Mouse (Mus musculus) MEL (cell line): ENCODE results near the gene Igsf9b. TPM values are rescaled to one million over a fixed set of nuclear protein-coding genes. Genes with fewer than 3 reads are reported as not detected.

ENCODE experiments used
- DNase-seq: peaks from one replicate; pipeline ENCODE4 v3.0.0; 2011; ENCODE audit warnings: low read depth, low spot score
- H3K27ac ChIP-seq: 2 replicates; pipeline ENCODE4 v1.5.1; 2012; ENCODE audit warnings: low read depth, mild to moderate bottlenecking, control low read depth, low read length, moderate library complexity; ENCODE audit not compliant: control insufficient read depth
- H3K27me3 ChIP-seq, 2 experiments: fragments of 150-350 bp in 1 of 2; sonication (generic) in 1 of 2; 2 replicates each; pipeline ENCODE4 v1.6.1; 2012; ENCODE audit warnings: low read length in 2 of 2, mild to moderate bottlenecking in 2 of 2, improper control_type of control experiment in 1 of 2, moderate library complexity in 1 of 2; ENCODE audit not compliant: insufficient read depth in 2 of 2, control insufficient read depth in 1 of 2
- H3K36me3 ChIP-seq, 2 experiments: 2 replicates each; pipeline ENCODE4 v1.6.1; 2012 to 2014; ENCODE audit warnings: low read length in 2 of 2, improper control_type of control experiment in 1 of 2, inconsistent platforms in 1 of 2, mild to moderate bottlenecking in 1 of 2; ENCODE audit not compliant: insufficient read depth in 2 of 2, control insufficient read depth in 1 of 2
- H3K4me1 ChIP-seq, 2 experiments: fragments of 150-350 bp in 1 of 2; sonication (generic) in 1 of 2; 2 replicates each; pipeline ENCODE4 v1.6.1; 2012; ENCODE audit warnings: low read length in 2 of 2, improper control_type of control experiment in 1 of 2, mild to moderate bottlenecking in 1 of 2; ENCODE audit not compliant: insufficient read depth in 2 of 2, control insufficient read depth in 1 of 2
- H3K4me3 ChIP-seq, 2 experiments: fragments of 150-350 bp in 1 of 2; sonication (generic) in 1 of 2; 2 replicates each; pipeline ENCODE4 v1.5.1; 2012; ENCODE audit warnings: low read depth in 2 of 2, low read length in 2 of 2, mild to moderate bottlenecking in 2 of 2, moderate library complexity in 2 of 2, control low read depth in 1 of 2, improper control_type of control experiment in 1 of 2; ENCODE audit not compliant: control insufficient read depth in 1 of 2, insufficient read depth in 1 of 2
- H3K79me2 ChIP-seq: 2 replicates; pipeline ENCODE4 v1.6.1; 2012; ENCODE audit warnings: mild to moderate bottlenecking, low read length, moderate library complexity; ENCODE audit not compliant: control insufficient read depth, poor library complexity, insufficient read depth
- H3K9ac ChIP-seq: 2 replicates; pipeline ENCODE4 v1.6.1; 2012; ENCODE audit warnings: low read depth, mild to moderate bottlenecking, control low read depth, low read length, moderate library complexity; ENCODE audit not compliant: control insufficient read depth, poor library complexity, severe bottlenecking
- H3K9me3 ChIP-seq: fragments of 150-350 bp; sonication (generic); replicated peaks from 2 replicates; pipeline ENCODE4 v1.6.1; 2012; ENCODE audit warnings: mild to moderate bottlenecking, low read length, improper control_type of control experiment, moderate library complexity; ENCODE audit not compliant: insufficient read depth
- KAT2A ChIP-seq: conservative IDR thresholded peaks from 2 replicates; pipeline ENCODE4 v1.6.1; 2012; ENCODE audit warnings: low read depth, low read length, improper control_type of control experiment, inconsistent platforms
- MAZ ChIP-seq: IDR thresholded peaks from 2 replicates; pipeline ENCODE4 v1.6.1; 2012; ENCODE audit warnings: low read depth, mild to moderate bottlenecking, inconsistent platforms, low read length, improper control_type of control experiment
- MXI1 ChIP-seq: IDR thresholded peaks from 2 replicates; pipeline ENCODE4 v1.6.1; 2011; ENCODE audit warnings: mild to moderate bottlenecking, low read depth, low read length, improper control_type of control experiment
- NELFE ChIP-seq: IDR thresholded peaks from 2 replicates; pipeline ENCODE4 v1.6.1; 2011; ENCODE audit warnings: low read depth, low read length, improper control_type of control experiment
- ZMIZ1 ChIP-seq: IDR thresholded peaks from 2 replicates; pipeline ENCODE4 v1.6.1; 2012; ENCODE audit warnings: low read depth, mild to moderate bottlenecking, inconsistent platforms, low read length, improper control_type of control experiment, moderate library complexity
- ZNF384 ChIP-seq: IDR thresholded peaks from 2 replicates; pipeline ENCODE4 v1.6.1; 2012; ENCODE audit warnings: low read depth, mild to moderate bottlenecking, inconsistent platforms, low read length, improper control_type of control experiment
- polyA plus RNA-seq, 2 experiments: library from polyadenylated mRNA; stranded (reverse) in 1 of 2; unstranded in 1 of 2; fragments of >175 nt in 1 of 2; fragments of >200 nt in 1 of 2; gene quantifications; 2 replicates each; pipeline versions ENCODE4 v1.2.1 to v1.2.4; 2012; ENCODE audit warnings: low replicate concordance in 2 of 2, low read depth in 1 of 2; ENCODE audit not compliant: insufficient read length in 2 of 2, insufficient read depth in 1 of 2, missing spikeins in 1 of 2
- total RNA-seq: library from RNA; depleted of rRNA; stranded (reverse); fragments of 300-350 nt; gene quantifications from 2 replicates; pipeline ENCODE4 v1.2.3, GENCODE M21; 2012; rRNA removed

The Igsf9b gene
- total and polyA plus RNA-seq, 3 experiments: not detected

DNA sequence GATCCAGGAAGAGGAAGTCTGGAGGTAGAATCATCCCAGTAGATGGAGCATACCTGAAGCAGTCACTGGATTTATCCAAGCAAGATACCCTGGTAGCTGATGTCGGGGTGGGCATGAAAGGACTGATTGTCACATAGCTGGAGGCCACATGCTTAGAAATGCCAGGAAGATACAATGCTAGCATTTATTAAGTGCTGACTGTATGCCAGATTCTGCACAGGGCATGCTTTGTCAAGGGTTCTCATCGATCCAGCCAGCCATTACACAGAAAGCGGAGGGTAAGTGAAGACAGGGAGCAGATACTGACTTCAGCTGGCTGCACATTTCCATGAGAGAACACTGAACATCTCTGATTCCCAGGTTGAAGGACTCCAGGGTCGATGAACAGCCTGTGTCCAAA, 102.2 kb downstream of the Igsf9b start:
- H3K9me3 ChIP-seq: no peaks in the 10 kb centered on the region
- no peaks in the 10 kb centered on the region for H3K36me3 ChIP-seq
- no peaks in the 10 kb centered on the region for H3K27me3 ChIP-seq
- no peaks in the 10 kb centered on the region for H3K4me1 ChIP-seq
- no peak overlapping the region for H3K27ac ChIP-seq
- no peak for DNase-seq
- no peak overlapping the region for H3K9ac ChIP-seq
- no peak overlapping the region for H3K4me3 ChIP-seq
- TF ChIP-seq NELFE (no peak), ZMIZ1 (no peak), ZNF384 (no peak), KAT2A (no peak), MAZ (no peak), MXI1 (no peak)
- H3K79me2 ChIP-seq: no peaks in the 10 kb centered on the region

Other genes starting within 250 kb of the Igsf9b start
- not detected in 2 replicates for gene Jam3, start 143.8 kb upstream of the Igsf9b start, total RNA-seq
- under 1 TPM in 1 of 2 experiments, not detected in 1; 0.43 TPM for gene Jam3, start 143.8 kb upstream of the Igsf9b start, polyA plus RNA-seq
- not detected in 2 replicates for gene Spata19, start 97.6 kb downstream of the Igsf9b start, total RNA-seq
- not detected for gene Spata19, start 97.6 kb downstream of the Igsf9b start, polyA plus RNA-seq